Comparison of ENCODE assay signal across 8 mouse cellular contexts in the genomic region with DNA sequence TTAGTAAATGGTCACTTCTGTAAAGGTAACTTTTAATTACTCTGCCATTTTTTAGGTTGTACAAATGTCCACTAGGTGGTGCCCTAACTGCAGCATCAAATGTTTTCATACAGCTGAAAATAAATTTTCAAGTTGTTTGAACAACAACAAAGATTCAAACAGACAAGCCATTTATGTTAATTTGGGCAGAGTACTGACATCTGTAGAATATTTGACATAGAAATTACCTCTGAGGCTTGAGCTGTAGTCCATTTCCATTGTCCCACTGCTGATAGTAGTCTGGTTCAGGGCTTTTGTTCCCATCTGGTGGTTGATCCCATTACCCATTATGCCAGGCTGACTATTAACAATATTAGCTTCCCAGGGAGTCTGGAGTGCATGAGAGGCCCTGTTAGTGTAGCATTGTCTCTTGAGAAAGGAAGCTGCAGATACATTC.
DNase-seq lines count a peak whose midpoint lies in the region; ATAC-seq lines count a peak whose summit lies in the region.

No protein-coding gene starts in this region.

- ATAC-seq in granulocyte monocyte progenitor cell, adult 5-6 weeks (replicated peaks; ENCODE audit: poor library complexity, severe bottlenecking) = 0 out of 2 replicates have a peak, but pooled peaks have one; percentile 35

- peak; percentile 16 for DNase-seq in gastrocnemius, adult 18-20 months (ENCODE audit: low spot score)
- DNase-seq in gastrocnemius, postnatal 4 days (ENCODE audit: low spot score in 2 of 2) = no peak
- DNase-seq in thymus, postnatal 0 days (ENCODE audit: low spot score) = peak; percentile 40
- DNase-seq in thymus, postnatal 36 days = no peak
- no peak for DNase-seq in urinary bladder, postnatal 14 days (ENCODE audit: low spot score)
- DNase-seq in left cerebral cortex, adult 11 months (ENCODE audit: low spot score) = no peak
- DNase-seq in right cerebral cortex, postnatal 25 days = no peak

Comparison
In these comparisons a context has a peak if more than half of its experiments do, and no peak if none do; other contexts are left out.
1. DNase-seq: peak in gastrocnemius, adult 18-20 months (single experiment) and thymus, postnatal 0 days (single experiment); none in gastrocnemius, postnatal 4 days (0 of 2), thymus, postnatal 36 days (0 of 2), urinary bladder, postnatal 14 days (single experiment), left cerebral cortex, adult 11 months (single experiment) and right cerebral cortex, postnatal 25 days (single experiment).